Mouse (Mus musculus) cortical plate, adult 2 months (tissue): ENCODE measurements at regions not wholly inside any gene's neighbourhood (a gene's known extent, or its start where the extent isn't known, plus 50 kb on each side); places are given as distances from the start of the nearest gene placed in this dataset.

Experiments
- CTCF ChIP-seq: fragments of 200-500 bp; IDR thresholded peaks from 2 replicates; pipeline ENCODE4 v1.5.1; 2011; ENCODE audit warnings: mild to moderate bottlenecking, control low read depth, low read length; ENCODE audit not compliant: insufficient read depth; ENCODE audit errors: extremely low read depth
- POLR2A ChIP-seq: fragments of 200-500 bp; IDR thresholded peaks from 2 replicates; pipeline ENCODE4 v1.6.1; 2011; ENCODE audit warnings: mild to moderate bottlenecking, low read length, control low read depth; ENCODE audit not compliant: insufficient read depth; ENCODE audit errors: extremely low read depth

GRCm38 (mm10) chr12:9999933-10000332 is 369.8 kb upstream of the Nt5c1b start:
- no peak for TF ChIP-seq POLR2A
- no peak for TF ChIP-seq CTCF
